Mouse (Mus musculus): ENCODE data around the gene B3galnt1. TPM values are rescaled to one million over a fixed set of nuclear protein-coding genes. Genes with fewer than 3 reads are reported as not detected.

The B3galnt1 gene
- polyA plus RNA-seq, 1 experiment from 2014 or later = 33.0 TPM

- H3K27ac ChIP-seq = no peak overlapping the region
- H3K4me1 ChIP-seq (replicated peaks) = peaks cover 15% of the 10 kb centered on the region
- no peaks in the 10 kb centered on the region for H3K27me3 ChIP-seq (ENCODE audit: insufficient read depth, poor library complexity, severe bottlenecking)
- H3K4me3 ChIP-seq = no peak overlapping the region
- DNase-seq (ENCODE audit: low spot score) = no peak
- no peaks in the 10 kb centered on the region for H3K36me3 ChIP-seq
- WGBS = 92% methylated on average over 6 of the region's 6 CpGs
- no peaks in the 10 kb centered on the region for H3K9me3 ChIP-seq
These were observed 39.3 kb downstream of the B3galnt1 start for GRCm38 (mm10) chr3:69559316-69559974.

GRCm38 (mm10) chr3:69556092-69556778 lies 42.5 kb downstream of the B3galnt1 start:
- Histone ChIP-seq H3K27ac (0 out of 2 replicates have a peak overlapping the region, but pooled peaks have one; percentile 50), H3K9me3 (no peaks in the 10 kb centered on the region), H3K4me1 (replicated peaks) (peaks cover 14% of the 10 kb centered on the region), H3K4me3 (no peak overlapping the region), H3K36me3 (peaks cover 15% of the 10 kb centered on the region), H3K27me3 (ENCODE audit: insufficient read depth, poor library complexity, severe bottlenecking) (no peaks in the 10 kb centered on the region)
- 80% methylated on average over 12 of the region's 12 CpGs for WGBS
- DNase-seq (ENCODE audit: low spot score) = no peak

DNA sequence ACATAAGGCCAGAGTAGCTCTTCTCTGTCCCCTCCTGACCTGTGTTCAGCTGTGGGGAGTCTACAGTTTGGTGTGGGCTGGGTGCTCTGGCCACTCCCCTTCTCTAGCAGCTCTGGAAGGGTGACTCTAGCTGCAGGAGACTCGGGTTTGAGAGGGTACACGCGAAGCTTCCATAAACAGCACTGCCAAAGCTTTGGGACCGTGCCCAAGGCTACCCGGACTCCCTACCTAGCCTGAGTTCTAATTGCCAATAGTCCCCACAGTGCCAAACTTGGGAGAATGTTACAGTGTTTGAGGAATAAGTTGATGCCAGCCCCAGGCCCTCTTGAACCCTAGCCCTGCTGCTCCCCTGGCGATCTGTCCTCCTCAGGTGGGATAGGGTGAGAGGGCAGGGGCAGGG lies 43.2 kb downstream of the B3galnt1 start:
- H3K27ac ChIP-seq = no peak overlapping the region
- peaks cover 15% of the 10 kb centered on the region for H3K36me3 ChIP-seq
- WGBS = 86% methylated on average over 6 of the region's 6 CpGs
- no peak for DNase-seq (ENCODE audit: low spot score)
- peaks cover 14% of the 10 kb centered on the region for H3K4me1 ChIP-seq (replicated peaks)
- no peaks in the 10 kb centered on the region for H3K27me3 ChIP-seq (ENCODE audit: insufficient read depth, poor library complexity, severe bottlenecking)
- H3K9me3 ChIP-seq = no peaks in the 10 kb centered on the region
- H3K4me3 ChIP-seq = no peak overlapping the region

DNA sequence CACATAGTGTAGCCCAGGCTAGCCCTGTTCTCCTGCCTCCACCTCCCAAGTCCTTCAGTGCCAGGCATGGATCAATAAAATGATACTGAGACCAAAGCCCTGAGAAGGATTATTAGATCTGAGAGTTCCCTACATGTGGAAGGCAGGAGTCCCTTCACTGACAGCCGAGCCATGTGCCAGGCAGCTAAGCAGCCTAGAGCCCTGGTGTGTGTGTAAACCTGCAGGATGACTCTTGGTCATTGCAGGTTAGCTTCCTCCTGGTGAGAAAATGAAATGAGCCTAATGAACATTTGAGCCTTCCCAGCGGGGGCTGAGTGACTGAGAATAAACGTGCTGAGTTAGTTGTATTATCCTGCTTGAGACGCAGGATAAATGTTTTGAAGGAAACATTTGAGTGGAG lies 49.2 kb downstream of the B3galnt1 start:
- H3K9me3 ChIP-seq = no peaks in the 10 kb centered on the region
- no peaks in the 10 kb centered on the region for H3K27me3 ChIP-seq (ENCODE audit: insufficient read depth, poor library complexity, severe bottlenecking)
- peaks cover 15% of the 10 kb centered on the region for H3K36me3 ChIP-seq
- H3K27ac ChIP-seq = no peak overlapping the region
- no peak for DNase-seq (ENCODE audit: low spot score)
- 78% methylated on average over 4 of the region's 4 CpGs for WGBS
- H3K4me3 ChIP-seq = no peak overlapping the region
- peaks cover 8% of the 10 kb centered on the region for H3K4me1 ChIP-seq (replicated peaks)

- no peaks in the 10 kb centered on the region for H3K27me3 ChIP-seq (ENCODE audit: insufficient read depth, poor library complexity, severe bottlenecking)
- H3K27ac ChIP-seq = no peak overlapping the region
- DNase-seq (ENCODE audit: low spot score) = no peak
- H3K36me3 ChIP-seq = peaks cover 11% of the 10 kb centered on the region
- WGBS = 84% methylated on average over 22 of the region's 22 CpGs
- H3K4me3 ChIP-seq = no peak overlapping the region
- H3K9me3 ChIP-seq = no peaks in the 10 kb centered on the region
- H3K4me1 ChIP-seq (replicated peaks) = peaks cover 8% of the 10 kb centered on the region
These were observed 49.9 kb downstream of the B3galnt1 start for GRCm38 (mm10) chr3:69548704-69549455.

GRCm38 (mm10) chr3:69545017-69545416 lies 53.7 kb downstream of the B3galnt1 start:
- no peaks in the 10 kb centered on the region for H3K27me3 ChIP-seq (ENCODE audit: insufficient read depth, poor library complexity, severe bottlenecking)
- 85% methylated on average over 5 of the region's 5 CpGs for WGBS
- peaks cover 24% of the 10 kb centered on the region for H3K4me1 ChIP-seq (replicated peaks)
- H3K27ac ChIP-seq = no peak overlapping the region
- no peak for DNase-seq (ENCODE audit: low spot score)
- H3K4me3 ChIP-seq = no peak overlapping the region
- H3K9me3 ChIP-seq = no peaks in the 10 kb centered on the region
- no peaks in the 10 kb centered on the region for H3K36me3 ChIP-seq

GRCm38 (mm10) chr3:69543730-69544129 lies 55.0 kb downstream of the B3galnt1 start:
- no peak for DNase-seq (ENCODE audit: low spot score)
- no peaks in the 10 kb centered on the region for H3K36me3 ChIP-seq
- no peaks in the 10 kb centered on the region for H3K9me3 ChIP-seq
- 91% methylated on average over 1 of the region's 1 CpGs for WGBS
- H3K27me3 ChIP-seq (ENCODE audit: insufficient read depth, poor library complexity, severe bottlenecking) = no peaks in the 10 kb centered on the region
- H3K4me3 ChIP-seq = no peak overlapping the region
- peaks cover 31% of the 10 kb centered on the region for H3K4me1 ChIP-seq (replicated peaks)
- no peak overlapping the region for H3K27ac ChIP-seq

DNA sequence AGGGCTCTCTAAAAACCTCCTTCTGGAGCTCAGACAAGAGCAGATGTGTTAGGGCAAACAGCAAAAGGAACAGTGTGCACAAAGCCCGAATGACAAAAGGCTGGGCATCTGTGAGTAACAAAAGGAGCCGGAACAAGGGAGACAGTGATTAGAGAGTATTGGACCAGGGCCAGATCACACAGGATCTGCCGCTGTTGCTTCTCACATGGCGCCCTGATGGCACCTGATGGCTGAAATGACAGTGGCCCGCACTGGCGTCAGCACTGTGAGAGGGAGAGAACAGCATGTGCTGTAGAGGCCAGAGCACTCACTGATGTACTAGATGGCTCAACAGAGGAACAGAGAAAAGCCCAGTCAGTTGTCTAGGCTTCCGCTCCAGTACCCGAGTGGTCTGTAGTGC lies 55.8 kb downstream of the B3galnt1 start:
- Histone ChIP-seq H3K4me3 (no peak overlapping the region), H3K27ac (0 out of 2 replicates have a peak overlapping the region, but pooled peaks have one; percentile 16), H3K36me3 (no peaks in the 10 kb centered on the region), H3K9me3 (no peaks in the 10 kb centered on the region), H3K27me3 (ENCODE audit: insufficient read depth, poor library complexity, severe bottlenecking) (0 out of 2 replicates have a peak, but pooled peaks cover 4% of the 10 kb centered on the region), H3K4me1 (replicated peaks) (peaks cover 26% of the 10 kb centered on the region)
- DNase-seq (ENCODE audit: low spot score) = no peak
- WGBS = 73% methylated on average over 8 of the region's 8 CpGs

DNA sequence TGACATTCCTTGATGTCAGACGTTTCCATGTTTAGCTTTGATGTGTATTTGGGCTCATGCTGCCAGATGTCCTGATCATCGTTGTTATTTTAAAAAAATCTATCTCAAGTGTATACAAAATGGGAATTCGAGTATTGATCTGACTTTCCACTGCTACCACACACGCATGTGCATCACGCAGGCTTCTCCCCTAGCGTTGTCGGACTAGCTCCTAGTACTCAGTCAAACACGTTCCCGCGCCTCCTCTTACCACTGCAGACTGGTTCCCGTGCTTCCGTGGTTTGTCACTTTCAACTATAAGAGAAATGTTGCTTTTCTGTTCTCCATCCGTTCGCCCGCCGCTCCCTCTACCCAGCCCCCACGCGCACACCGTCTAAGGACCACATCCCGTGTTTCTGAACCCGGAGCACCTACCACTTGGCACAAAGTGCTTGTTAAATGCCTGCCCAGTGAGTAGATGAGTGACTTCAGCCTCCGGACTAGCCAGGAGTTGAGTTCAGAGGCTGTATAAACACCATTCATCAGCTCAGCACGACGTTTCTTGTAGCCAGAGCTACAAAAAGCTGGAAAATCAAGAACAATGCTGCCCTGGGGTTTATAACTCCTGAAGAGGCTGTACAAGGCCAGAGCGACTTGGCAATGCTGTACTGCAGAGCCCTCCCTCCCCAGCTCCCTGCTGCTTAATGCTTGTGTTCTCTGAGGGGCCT lies 62.7 kb downstream of the B3galnt1 start:
- no peaks in the 10 kb centered on the region for H3K36me3 ChIP-seq
- 57% methylated on average over 25 of the region's 25 CpGs for WGBS
- H3K9me3 ChIP-seq = no peaks in the 10 kb centered on the region
- H3K27me3 ChIP-seq (ENCODE audit: insufficient read depth, poor library complexity, severe bottlenecking) = peaks cover 6% of the 10 kb centered on the region; the same call in 1 of the 2 replicates
- H3K27ac ChIP-seq = peak overlapping the region; percentile 67
- DNase-seq (ENCODE audit: low spot score) = peak; percentile 41
- peaks cover 38% of the 10 kb centered on the region for H3K4me1 ChIP-seq (replicated peaks)
- H3K4me3 ChIP-seq = no peak overlapping the region

DNA sequence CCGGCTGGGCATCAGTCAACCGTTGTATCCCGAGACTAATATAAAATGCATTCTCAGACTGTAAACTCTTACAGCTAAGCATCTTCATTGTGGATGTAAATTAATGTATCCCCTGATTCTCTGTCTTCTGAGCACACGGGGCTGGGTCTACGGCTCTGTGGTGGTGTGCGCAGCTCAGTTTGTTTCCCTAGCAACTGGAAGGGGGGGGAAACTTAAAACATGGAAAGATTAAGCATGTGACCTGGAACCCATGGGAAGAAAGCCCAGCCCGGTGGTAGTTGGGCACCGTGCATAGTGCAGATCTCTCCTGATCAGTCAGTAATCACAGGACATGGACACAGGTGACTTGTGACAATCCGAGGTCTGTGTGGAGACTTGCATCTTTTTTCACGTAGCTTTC lies 63.3 kb downstream of the B3galnt1 start:
- Histone ChIP-seq H3K4me3 (no peak overlapping the region), H3K27me3 (ENCODE audit: insufficient read depth, poor library complexity, severe bottlenecking) (peaks cover 6% of the 10 kb centered on the region; the same call in 1 of the 2 replicates), H3K36me3 (no peaks in the 10 kb centered on the region), H3K4me1 (replicated peaks) (peaks cover 32% of the 10 kb centered on the region), H3K9me3 (no peaks in the 10 kb centered on the region), H3K27ac (0 out of 2 replicates have a peak overlapping the region, but pooled peaks have one; percentile 67)
- DNase-seq (ENCODE audit: low spot score) = no peak
- 60% methylated on average over 10 of the region's 10 CpGs for WGBS

GRCm38 (mm10) chr3:69532687-69533086 lies 66.1 kb downstream of the B3galnt1 start:
- DNase-seq (ENCODE audit: low spot score) = no peak
- no peak overlapping the region for H3K27ac ChIP-seq
- no peaks in the 10 kb centered on the region for H3K36me3 ChIP-seq
- 78% methylated on average over 4 of the region's 4 CpGs for WGBS
- H3K27me3 ChIP-seq (ENCODE audit: insufficient read depth, poor library complexity, severe bottlenecking) = no peaks in the 10 kb centered on the region; the same call in 1 of the 2 replicates
- no peaks in the 10 kb centered on the region for H3K9me3 ChIP-seq
- H3K4me3 ChIP-seq = no peak overlapping the region
- H3K4me1 ChIP-seq (replicated peaks) = peaks cover 25% of the 10 kb centered on the region

DNA sequence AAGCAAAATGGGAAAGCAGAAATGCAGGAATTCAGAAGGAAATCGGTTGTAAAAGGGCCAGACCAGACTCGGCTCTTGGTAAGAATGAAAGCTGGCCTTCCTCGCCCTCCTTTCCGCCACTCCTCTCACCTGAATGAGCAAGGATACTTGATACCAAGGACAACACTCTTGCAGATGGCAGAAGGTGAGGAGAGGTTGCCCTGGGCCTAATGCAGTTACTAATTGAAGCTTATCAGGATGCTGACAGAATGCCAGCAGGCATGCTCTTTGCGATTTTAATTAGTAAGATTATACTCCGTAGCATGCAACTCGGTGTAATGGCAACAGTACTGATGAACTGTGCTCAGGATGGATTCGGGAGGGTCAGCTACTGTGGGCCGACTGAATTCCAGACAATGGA lies 67.2 kb downstream of the B3galnt1 start:
- Histone ChIP-seq H3K27me3 (ENCODE audit: insufficient read depth, poor library complexity, severe bottlenecking) (no peaks in the 10 kb centered on the region; the same call in 1 of the 2 replicates), H3K36me3 (no peaks in the 10 kb centered on the region), H3K4me1 (replicated peaks) (peaks cover 14% of the 10 kb centered on the region), H3K4me3 (no peak overlapping the region), H3K9me3 (no peaks in the 10 kb centered on the region), H3K27ac (no peak overlapping the region)
- no peak for DNase-seq (ENCODE audit: low spot score)
- 84% methylated on average over 9 of the region's 9 CpGs for WGBS

Measured in hindbrain, embryonic 10.5 days (tissue).